Comparison of ENCODE assay signal across 8 mouse cellular contexts in the genomic region with DNA sequence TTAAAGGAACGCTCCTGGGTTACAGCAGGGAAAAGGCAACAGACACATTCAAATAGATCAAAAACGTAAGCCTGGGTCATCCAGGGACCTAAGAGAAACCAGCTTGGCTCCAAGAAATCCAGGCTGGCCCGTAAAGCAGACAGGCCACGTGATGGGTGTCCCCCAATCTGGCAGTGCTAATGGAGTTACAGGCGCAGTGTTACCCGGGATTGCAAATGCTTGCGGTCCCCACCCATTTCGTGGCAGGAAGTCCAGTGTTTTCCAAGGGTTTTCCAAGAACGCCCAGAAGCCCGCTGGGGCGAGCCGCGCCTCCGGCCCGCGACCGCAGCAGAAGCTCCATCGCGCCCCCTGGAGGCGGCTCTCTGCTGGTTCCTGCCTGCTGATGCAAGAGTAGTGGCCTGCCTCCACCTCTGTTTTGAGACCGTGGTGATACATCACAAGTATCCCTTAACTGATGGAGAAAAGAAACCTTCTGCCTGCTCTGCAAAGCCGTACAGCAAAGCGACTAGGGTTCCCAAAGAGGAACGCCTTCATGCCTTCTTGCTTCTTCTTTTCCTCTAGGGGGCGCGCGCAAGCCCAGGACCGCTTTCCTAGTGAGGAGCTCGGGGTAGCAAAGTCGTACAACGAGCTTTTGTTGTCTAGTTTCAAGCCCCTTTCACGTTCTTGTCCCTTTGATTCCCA. TPM values are rescaled to one million over a fixed set of nuclear protein-coding genes. Genes with fewer than 3 reads are reported as not detected.
DNase-seq lines count a peak whose midpoint lies in the region; ATAC-seq and TF ChIP-seq lines count a peak whose summit lies in the region.

No protein-coding gene starts in this region.

- WGBS in hindbrain, embryonic 14.5 days = 1% methylated on average over 32 of the region's 32 CpGs
- WGBS in lung, postnatal 0 days = 3% methylated on average over 31 of the region's 32 CpGs

- H3K27me3 ChIP-seq in hindbrain, embryonic 14.5 days (ENCODE audit: control insufficient read depth, insufficient read depth, low read length) = no peaks in the 10 kb centered on the region
- no peaks in the 10 kb centered on the region for H3K27me3 ChIP-seq in lung, postnatal 0 days (replicated peaks; ENCODE audit: insufficient read depth, low read length)

- peak overlapping the region; percentile 39 for H3K9ac ChIP-seq in hindbrain, embryonic 14.5 days
- 0 out of 2 replicates have a peak overlapping the region, but pooled peaks have one; percentile 23 for H3K9ac ChIP-seq in lung, postnatal 0 days (replicated peaks; ENCODE audit: low read depth)

- peak; percentile 88 for DNase-seq in adipocyte (ENCODE audit: low spot score)
- DNase-seq in cerebellum, postnatal 36 days = peak; percentile 88 to 90
- DNase-seq in gastrocnemius, adult 18-20 months (ENCODE audit: low spot score) = peak; percentile 91
- peak; percentile 85 for DNase-seq in hindbrain, embryonic 14.5 days (ENCODE audit: low spot score)
- peak; percentile 83 to 91 for DNase-seq in layer of hippocampus, postnatal 25 days (ENCODE audit: extremely low spot score in 1 of 2, low spot score in 1 of 2)
- DNase-seq in lung, postnatal 0 days (ENCODE audit: low spot score) = peak; percentile 98
- DNase-seq in retina, postnatal 1 day = peak; percentile 87
- peak; percentile 92 for DNase-seq in urinary bladder, postnatal 14 days (ENCODE audit: low spot score)

- peak; percentile 81 for TF ChIP-seq EP300 in lung, postnatal 0 days (IDR thresholded peaks at IDR 0.05)

- no peaks in the 10 kb centered on the region for H3K36me3 ChIP-seq in hindbrain, embryonic 14.5 days (replicated peaks; ENCODE audit: control insufficient read depth, insufficient read depth)
- H3K36me3 ChIP-seq in lung, postnatal 0 days (ENCODE audit: insufficient read depth, low read length) = no peaks in the 10 kb centered on the region

- no peak overlapping the region for H3K27ac ChIP-seq in hindbrain, embryonic 14.5 days
- peak overlapping the region; percentile 77 for H3K27ac ChIP-seq in lung, postnatal 0 days (ENCODE audit: low read length)

- peak; percentile 91 for TF ChIP-seq CTCF in lung, postnatal 0 days (IDR thresholded peaks at IDR 0.05)

- 0 out of 2 replicates have a peak, but pooled peaks cover 5% of the 10 kb centered on the region for H3K4me1 ChIP-seq in hindbrain, embryonic 14.5 days (replicated peaks; ENCODE audit: control insufficient read depth, insufficient read depth, low read length)
- no peaks in the 10 kb centered on the region for H3K4me1 ChIP-seq in lung, postnatal 0 days (ENCODE audit: insufficient read depth, low read depth, low read length)

- peak overlapping the region; percentile 50 for H3K4me2 ChIP-seq in hindbrain, embryonic 14.5 days (replicated peaks)
- peak overlapping the region; percentile 54 for H3K4me2 ChIP-seq in lung, postnatal 0 days (replicated peaks; ENCODE audit: low read depth, low read length)

- peak overlapping the region; percentile 29 for H3K4me3 ChIP-seq in hindbrain, embryonic 14.5 days (replicated peaks; ENCODE audit: low read length)
- H3K4me3 ChIP-seq in lung, postnatal 0 days (ENCODE audit: low read depth, low read length) = peak overlapping the region; percentile 15; the same call in 1 of the 2 replicates

- ATAC-seq in hindbrain, embryonic 14.5 days (ENCODE audit: low FRiP score) = peak; percentile 70; the same call in 1 of the 2 replicates
- peak; percentile 95 for ATAC-seq in lung, postnatal 0 days

- no peaks in the 10 kb centered on the region for H3K9me3 ChIP-seq in hindbrain, embryonic 14.5 days (ENCODE audit: control insufficient read depth, low read length)
- no peaks in the 10 kb centered on the region for H3K9me3 ChIP-seq in lung, postnatal 0 days (ENCODE audit: low read length)

RNA-seq across cellular contexts. Expression of a gene that starts 29.6 kb away (rescaled TPM):
- total RNA-seq in gastrocnemius, adult 18-20 months (2021) = 10 to 100 TPM; 55.1 to 60.4 TPM
- polyA plus RNA-seq in hindbrain, embryonic 14.5 days (2014; fragmentation: Nextera tagmentation; extraction: Ambion mirVana) = 154 and 164 TPM in 2 replicates
- 100 to 1,000 TPM; 220 to 233 TPM for total RNA-seq in layer of hippocampus, postnatal 25 days (2021)
- 17.4 and 18.8 TPM in 2 replicates for polyA plus RNA-seq in lung, postnatal 0 days (2015; fragmentation: Nextera tagmentation; extraction: Ambion mirVana)
